Mouse (Mus musculus): ENCODE measurements around the gene Dcaf5. TPM values are rescaled to one million over a fixed set of nuclear protein-coding genes. Genes with fewer than 3 reads are reported as not detected.

The Dcaf5 gene
- polyA plus RNA-seq, 1 experiment, result 31.9 TPM

- TF ChIP-seq CTCF (IDR thresholded peaks at IDR 0.05; ENCODE audit: borderline replicate concordance, control insufficient read depth, extremely low read depth, insufficient read depth, low read length, poor library complexity) (no peak), POLR2A (IDR thresholded peaks at IDR 0.05; ENCODE audit: control insufficient read depth, extremely low read depth, insufficient read depth, low read length, poor library complexity) (no peak)
- 94% methylated on average over 2 of the region's 2 CpGs for WGBS
- Histone ChIP-seq H3K4me3 (ENCODE audit: control insufficient read depth, insufficient read depth, low read length) (no peak overlapping the region), H3K36me3 (ENCODE audit: control insufficient read depth, insufficient read depth, low read length) (no peaks in the 10 kb centered on the region), H3K27ac (ENCODE audit: control insufficient read depth, insufficient read depth, low read length) (no peak overlapping the region), H3K27me3 (ENCODE audit: control insufficient read depth, insufficient read depth, low read length) (no peaks in the 10 kb centered on the region; the same call in 1 of the 2 replicates), H3K4me1 (replicated peaks; ENCODE audit: control insufficient read depth, insufficient read depth, low read length) (no peaks in the 10 kb centered on the region; the same call in 1 of the 2 replicates)
- DNase-seq, result peak; percentile 38
Measured at GRCm38 (mm10) chr12:80440957-80441356, 4.6 kb upstream of the Dcaf5 start.

DNA sequence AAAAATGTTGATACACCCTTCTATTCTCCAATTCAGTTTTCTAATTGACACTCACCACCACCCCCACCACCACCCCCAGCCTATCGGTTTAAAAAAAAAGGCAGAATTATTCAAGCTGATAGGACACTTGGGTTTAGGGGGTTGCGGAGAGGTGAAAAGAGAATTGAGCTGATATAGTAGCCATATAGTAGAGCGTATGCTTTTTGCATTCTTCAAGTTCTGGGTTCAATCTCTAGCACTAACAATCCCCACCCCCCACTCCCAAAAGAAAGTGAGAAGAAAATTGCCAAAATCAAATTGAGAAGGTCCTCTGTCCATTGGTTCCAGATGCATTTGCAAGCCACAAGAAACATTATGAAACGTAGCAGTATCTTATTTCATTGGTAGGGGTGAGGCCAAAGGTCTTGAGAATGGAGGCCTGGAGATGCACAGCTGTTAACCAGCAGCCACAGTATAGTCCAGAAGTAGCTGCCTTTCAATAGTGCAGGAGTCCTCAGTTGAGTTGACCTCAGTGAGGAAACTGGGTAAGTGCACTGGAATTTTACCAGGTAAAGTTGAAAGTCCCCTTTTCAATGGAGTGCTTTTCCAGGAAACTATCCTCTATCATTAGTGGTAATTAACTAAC, 762 bp upstream of the Dcaf5 start:
- no peak for DNase-seq
- H3K4me1 ChIP-seq (replicated peaks; ENCODE audit: control insufficient read depth, insufficient read depth, low read length), result peaks cover 4% of the 10 kb centered on the region
- WGBS, result 74% methylated on average over 4 of the region's 4 CpGs
- no peaks in the 10 kb centered on the region for H3K36me3 ChIP-seq (ENCODE audit: control insufficient read depth, insufficient read depth, low read length)
- H3K27ac ChIP-seq (ENCODE audit: control insufficient read depth, insufficient read depth, low read length), result no peak overlapping the region
- no peaks in the 10 kb centered on the region for H3K27me3 ChIP-seq (ENCODE audit: control insufficient read depth, insufficient read depth, low read length)
- no peak for TF ChIP-seq CTCF (IDR thresholded peaks at IDR 0.05; ENCODE audit: borderline replicate concordance, control insufficient read depth, extremely low read depth, insufficient read depth, low read length, poor library complexity)
- TF ChIP-seq POLR2A (IDR thresholded peaks at IDR 0.05; ENCODE audit: control insufficient read depth, extremely low read depth, insufficient read depth, low read length, poor library complexity), result no peak
- H3K4me3 ChIP-seq (ENCODE audit: control insufficient read depth, insufficient read depth, low read length), result peak overlapping the region; percentile 83

- Histone ChIP-seq H3K27me3 (ENCODE audit: control insufficient read depth, insufficient read depth, low read length) (no peaks in the 10 kb centered on the region), H3K4me3 (ENCODE audit: control insufficient read depth, insufficient read depth, low read length) (peak overlapping the region; percentile 83), H3K4me1 (replicated peaks; ENCODE audit: control insufficient read depth, insufficient read depth, low read length) (peaks cover 4% of the 10 kb centered on the region), H3K36me3 (ENCODE audit: control insufficient read depth, insufficient read depth, low read length) (no peaks in the 10 kb centered on the region), H3K27ac (ENCODE audit: control insufficient read depth, insufficient read depth, low read length) (peak overlapping the region; percentile 42; the same call in 1 of the 2 replicates)
- DNase-seq, result no peak
- TF ChIP-seq CTCF (IDR thresholded peaks at IDR 0.05; ENCODE audit: borderline replicate concordance, control insufficient read depth, extremely low read depth, insufficient read depth, low read length, poor library complexity) (no peak), POLR2A (IDR thresholded peaks at IDR 0.05; ENCODE audit: control insufficient read depth, extremely low read depth, insufficient read depth, low read length, poor library complexity) (no peak)
- 0% methylated on average over 6 of the region's 10 CpGs for WGBS
Measured at GRCm38 (mm10) chr12:80435887-80436286, 514 bp downstream of the Dcaf5 start.

GRCm38 (mm10) chr12:80434961-80435691, 1.3 kb downstream of the Dcaf5 start:
- DNase-seq, result peak; percentile 73
- Histone ChIP-seq H3K27me3 (ENCODE audit: control insufficient read depth, insufficient read depth, low read length) (no peaks in the 10 kb centered on the region), H3K36me3 (ENCODE audit: control insufficient read depth, insufficient read depth, low read length) (no peaks in the 10 kb centered on the region), H3K4me3 (ENCODE audit: control insufficient read depth, insufficient read depth, low read length) (peak overlapping the region; percentile 83), H3K27ac (ENCODE audit: control insufficient read depth, insufficient read depth, low read length) (peak overlapping the region; percentile 41), H3K4me1 (replicated peaks; ENCODE audit: control insufficient read depth, insufficient read depth, low read length) (peaks cover 4% of the 10 kb centered on the region)
- TF ChIP-seq POLR2A (IDR thresholded peaks at IDR 0.05; ENCODE audit: control insufficient read depth, extremely low read depth, insufficient read depth, low read length, poor library complexity) (0 out of 2 replicates have a peak, but pooled peaks have one; percentile 11), CTCF (IDR thresholded peaks at IDR 0.05; ENCODE audit: borderline replicate concordance, control insufficient read depth, extremely low read depth, insufficient read depth, low read length, poor library complexity) (0 out of 2 replicates have a peak, but pooled peaks have one; percentile 17)
- WGBS, result 1% methylated on average over 60 of the region's 64 CpGs

DNA sequence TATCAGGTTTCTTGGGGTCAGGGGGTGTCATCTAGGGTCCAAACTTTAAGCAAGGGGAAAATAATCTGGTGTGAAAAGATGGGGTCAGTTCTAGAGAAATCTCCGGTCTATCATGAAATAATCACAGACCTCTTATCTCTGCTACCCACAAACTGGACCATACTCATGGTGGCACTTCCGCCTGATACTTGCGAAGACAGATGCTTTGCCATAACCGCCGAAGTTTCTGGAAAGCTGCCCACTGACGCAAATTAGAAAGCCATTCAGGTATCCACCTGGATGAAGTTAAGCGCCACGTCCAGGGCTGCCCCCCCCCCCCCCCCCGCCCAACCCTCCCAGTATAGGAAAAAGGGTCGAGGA, 1.8 kb downstream of the Dcaf5 start:
- DNase-seq, result no peak
- Histone ChIP-seq H3K27me3 (ENCODE audit: control insufficient read depth, insufficient read depth, low read length) (no peaks in the 10 kb centered on the region), H3K27ac (ENCODE audit: control insufficient read depth, insufficient read depth, low read length) (no peak overlapping the region), H3K4me1 (replicated peaks; ENCODE audit: control insufficient read depth, insufficient read depth, low read length) (peaks cover 4% of the 10 kb centered on the region), H3K36me3 (ENCODE audit: control insufficient read depth, insufficient read depth, low read length) (no peaks in the 10 kb centered on the region), H3K4me3 (ENCODE audit: control insufficient read depth, insufficient read depth, low read length) (peak overlapping the region; percentile 83)
- 8% methylated on average over 9 of the region's 10 CpGs for WGBS
- TF ChIP-seq CTCF (IDR thresholded peaks at IDR 0.05; ENCODE audit: borderline replicate concordance, control insufficient read depth, extremely low read depth, insufficient read depth, low read length, poor library complexity) (no peak), POLR2A (IDR thresholded peaks at IDR 0.05; ENCODE audit: control insufficient read depth, extremely low read depth, insufficient read depth, low read length, poor library complexity) (no peak)

DNA sequence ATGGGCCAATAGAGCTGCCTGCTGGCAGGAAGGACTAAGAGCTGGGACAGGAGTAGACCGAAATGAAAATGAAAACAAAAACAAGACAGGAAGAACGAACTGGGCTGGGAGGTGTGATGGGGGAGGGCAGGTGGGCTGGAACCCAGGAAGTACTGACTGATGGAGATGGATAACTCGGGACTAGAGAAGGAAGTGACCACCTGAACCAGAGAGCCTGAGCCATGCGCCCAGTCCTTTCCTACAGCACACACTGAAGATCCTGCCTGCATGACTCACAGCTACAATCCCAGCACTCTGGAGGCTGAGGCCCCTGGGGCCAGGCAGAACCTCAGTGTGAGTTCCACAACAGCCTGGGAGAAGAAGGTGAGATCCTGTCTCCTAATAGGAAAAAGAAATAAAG, 3.1 kb downstream of the Dcaf5 start:
- no peaks in the 10 kb centered on the region for H3K27me3 ChIP-seq (ENCODE audit: control insufficient read depth, insufficient read depth, low read length)
- WGBS, result 59% methylated on average over 4 of the region's 4 CpGs
- DNase-seq, result peak; percentile 5
- peak overlapping the region; percentile 25; the same call in 1 of the 2 replicates for H3K27ac ChIP-seq (ENCODE audit: control insufficient read depth, insufficient read depth, low read length)
- no peak for TF ChIP-seq POLR2A (IDR thresholded peaks at IDR 0.05; ENCODE audit: control insufficient read depth, extremely low read depth, insufficient read depth, low read length, poor library complexity)
- TF ChIP-seq CTCF (IDR thresholded peaks at IDR 0.05; ENCODE audit: borderline replicate concordance, control insufficient read depth, extremely low read depth, insufficient read depth, low read length, poor library complexity), result no peak
- no peaks in the 10 kb centered on the region for H3K36me3 ChIP-seq (ENCODE audit: control insufficient read depth, insufficient read depth, low read length)
- H3K4me3 ChIP-seq (ENCODE audit: control insufficient read depth, insufficient read depth, low read length), result no peak overlapping the region
- H3K4me1 ChIP-seq (replicated peaks; ENCODE audit: control insufficient read depth, insufficient read depth, low read length), result peaks cover 4% of the 10 kb centered on the region

Data from thymus, adult 2 months (tissue).